Mouse (Mus musculus) lung, postnatal 36 days (tissue): ENCODE measurements around the gene Kiss1r.

Experiments
- DNase-seq: peaks from one replicate; pipeline ENCODE4 v3.0.0; 2022; ENCODE audit warnings: mixed read lengths

Gene Kiss1r

DNA sequence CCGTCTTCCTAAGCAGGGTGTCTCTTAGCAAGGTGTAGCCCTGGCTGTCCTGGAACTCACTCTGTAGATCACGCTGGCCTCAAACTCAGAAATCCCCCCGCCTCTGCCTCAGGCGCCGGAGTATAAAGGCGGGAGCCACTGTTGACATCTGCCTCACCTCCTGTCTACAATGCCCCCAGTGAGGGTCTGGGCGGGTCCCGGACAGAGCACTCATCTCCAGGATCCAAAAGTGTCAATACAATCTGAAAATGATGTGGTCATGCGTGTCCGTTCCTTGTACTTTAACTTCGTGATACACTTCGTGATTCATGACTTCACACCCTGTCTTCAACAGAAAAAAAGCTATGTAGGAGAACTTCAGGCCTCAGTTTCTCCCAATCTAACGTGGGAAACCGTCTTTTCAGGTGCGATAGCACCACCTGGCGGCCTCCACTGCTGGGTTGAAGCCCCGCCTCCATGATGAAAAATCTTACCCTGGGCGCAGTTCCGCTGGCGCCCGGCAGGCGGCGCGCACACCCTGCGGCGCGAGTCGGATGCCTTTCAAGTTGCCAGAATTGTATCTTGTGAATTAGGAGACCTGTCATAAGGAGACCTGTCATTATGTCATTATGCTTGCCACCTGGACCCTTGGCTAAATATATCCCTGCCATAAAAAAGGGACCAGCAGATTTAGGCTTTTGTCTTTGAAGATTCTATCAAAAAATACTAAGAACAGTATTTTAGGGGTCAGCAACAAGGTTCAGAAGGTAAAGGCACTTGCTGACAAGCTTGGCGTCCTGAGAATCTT is 8.4 kb downstream of the Kiss1r start:
- DNase-seq, result peak; percentile 95

DNA sequence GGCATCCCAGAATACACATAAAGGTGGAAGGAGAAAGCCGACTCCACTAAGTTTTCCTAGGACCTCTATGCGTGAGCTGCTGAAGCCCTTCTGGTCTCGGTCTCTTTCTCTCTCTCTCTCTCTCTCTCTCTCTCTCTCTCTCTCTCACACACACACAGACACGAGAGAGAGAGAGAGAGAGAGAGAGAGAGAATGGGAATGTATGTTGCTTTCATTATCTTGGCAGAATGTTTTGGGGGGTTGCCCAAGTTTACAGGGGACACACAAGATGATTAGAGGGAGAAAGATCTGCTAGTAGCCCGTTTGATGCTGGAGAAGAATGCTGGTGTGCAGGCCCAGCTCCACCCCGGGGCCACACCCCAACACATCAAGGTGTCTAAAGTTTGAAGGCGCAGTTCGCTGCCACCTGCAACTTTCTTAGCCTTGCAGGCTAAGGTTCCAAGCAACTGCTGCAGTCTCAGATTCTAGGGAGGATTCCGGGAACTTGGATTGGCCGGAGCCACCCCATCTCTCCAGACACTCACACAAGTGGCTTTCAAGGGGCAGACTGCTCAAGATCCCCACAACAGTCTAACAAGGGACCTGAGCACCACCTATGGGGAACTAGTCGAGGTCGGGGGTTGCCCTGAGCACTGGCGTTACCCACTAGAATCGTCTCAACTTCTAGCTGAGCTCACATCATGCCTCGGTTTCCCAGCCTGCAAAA is 9.2 kb downstream of the Kiss1r start:
- DNase-seq, result no peak

DNA sequence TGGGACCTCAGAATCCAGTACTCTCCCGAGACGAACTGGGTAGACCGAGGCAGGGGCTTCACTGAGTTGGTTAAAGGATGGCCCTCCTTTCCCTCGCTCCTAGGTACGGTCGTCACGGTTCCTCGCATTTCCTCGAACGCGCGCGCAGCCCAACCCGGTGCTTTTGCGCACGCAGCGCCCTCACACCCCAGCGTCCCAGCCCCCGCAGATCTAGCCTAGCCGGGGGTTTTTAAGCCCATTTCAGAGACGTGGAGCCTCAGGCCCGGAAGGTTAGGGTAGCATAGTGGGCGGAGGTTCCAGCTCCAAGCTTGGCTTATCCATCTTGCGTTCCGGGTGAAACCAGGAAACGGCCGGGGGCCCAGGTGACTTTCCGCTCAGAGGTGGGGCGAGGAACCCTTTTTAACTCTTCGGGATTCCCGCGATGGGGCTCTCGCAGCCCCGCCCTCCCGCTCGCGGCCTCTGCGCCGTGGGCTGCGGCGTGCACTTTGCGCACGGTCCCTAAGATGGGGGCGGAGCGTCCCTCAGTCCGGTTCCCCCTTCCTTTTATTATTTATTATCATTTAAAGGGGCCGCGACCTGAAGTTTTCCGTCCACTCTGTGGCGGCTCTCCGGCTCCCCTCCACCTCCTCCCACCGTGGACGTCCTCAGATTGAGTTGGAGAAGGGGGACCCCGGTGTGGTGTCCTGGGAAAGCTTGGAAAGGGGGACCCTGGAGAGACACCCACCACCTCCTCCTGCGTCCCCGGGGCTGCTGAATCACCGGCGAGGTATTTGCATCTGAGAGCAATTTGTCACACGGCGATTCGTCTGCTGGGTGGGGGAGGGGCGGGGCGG is 9.9 kb downstream of the Kiss1r start, which contains the start of gene Arid3a:
Gene Arid3a, plus strand, starts transcription at position 553 of the 833 bp plus-strand sequence.
- DNase-seq, result peak; percentile 92

- peak; percentile 58 for DNase-seq
Observed at GRCm38 (mm10) chr10:79927324-79928029, 10.7 kb downstream of the Kiss1r start.

DNA sequence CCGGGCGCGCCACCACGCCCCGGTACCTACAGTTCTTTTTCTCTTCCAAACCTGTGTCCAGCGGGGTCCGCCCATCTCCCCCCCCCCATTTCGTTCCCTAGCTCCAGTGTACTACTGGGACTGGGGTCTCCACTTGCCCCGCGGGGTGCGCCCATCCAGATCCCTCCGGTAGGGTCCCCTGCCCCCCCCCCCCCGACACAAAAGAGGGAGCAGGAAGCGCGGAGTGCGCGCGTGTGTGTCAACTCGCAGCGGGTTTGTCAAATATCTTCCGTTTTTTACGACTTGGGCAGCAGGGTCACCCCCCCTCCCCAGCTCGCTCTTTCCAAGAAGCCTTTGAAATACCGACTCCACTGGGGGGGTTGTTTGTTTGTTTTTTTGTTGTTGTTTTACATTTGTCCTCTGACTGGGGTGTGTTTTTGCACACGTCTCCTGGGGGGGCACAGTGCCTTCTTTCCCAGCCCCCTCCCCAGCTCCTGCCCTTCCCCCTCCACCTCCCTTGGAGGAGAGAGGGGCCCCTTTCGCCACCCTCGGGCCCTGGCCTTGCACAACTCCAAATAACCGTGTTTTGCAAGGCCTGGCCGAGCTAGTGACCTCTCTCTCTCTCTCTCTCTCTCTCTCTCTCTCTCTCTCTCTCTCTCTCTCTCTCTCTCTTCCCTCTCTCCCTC is 11.4 kb downstream of the Kiss1r start:
- peak; percentile 69 for DNase-seq

GRCm38 (mm10) chr10:79928907-79929701 is 12.3 kb downstream of the Kiss1r start:
- DNase-seq, result no peak

DNA sequence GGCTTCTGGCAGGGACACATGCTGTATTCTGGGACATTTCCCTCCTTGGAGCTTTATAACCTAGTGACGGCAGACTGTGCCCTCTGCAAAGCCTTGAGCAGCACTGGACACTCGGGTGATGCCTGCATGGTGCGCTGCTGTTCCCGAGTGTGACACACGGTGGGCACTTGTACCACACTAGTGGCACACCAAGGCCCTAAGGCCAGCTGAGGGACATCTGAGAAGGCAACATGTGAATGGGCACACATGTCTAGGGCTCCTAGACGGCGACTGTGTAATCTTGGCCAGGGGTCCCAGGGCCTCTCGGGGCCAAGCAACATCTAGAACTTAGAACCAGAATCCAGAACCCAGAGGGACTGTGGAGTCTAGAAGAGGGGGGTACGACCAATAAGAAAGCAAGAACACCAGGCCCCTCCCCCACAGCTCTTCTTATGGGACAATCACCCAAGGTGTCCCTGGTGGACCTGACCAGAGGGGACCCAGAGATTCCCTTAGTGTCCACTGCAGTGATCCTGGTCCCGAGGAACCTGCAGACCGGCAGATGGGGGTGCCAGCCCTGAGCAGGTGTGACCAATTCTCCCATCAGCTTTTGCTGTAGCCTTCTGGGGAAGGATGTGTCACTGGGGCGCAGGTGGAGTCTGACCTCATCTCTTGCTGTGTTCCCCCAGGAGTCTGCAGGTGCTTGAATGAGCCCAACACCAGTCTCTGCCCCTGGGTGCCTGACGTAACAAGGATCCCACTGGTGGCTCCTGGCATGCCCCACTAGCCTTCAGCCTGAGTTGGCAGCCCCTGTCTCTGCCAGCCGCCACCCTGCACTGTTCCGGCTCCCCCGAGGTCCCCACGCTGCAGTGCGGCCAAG is 13.4 kb downstream of the Kiss1r start:
- DNase-seq, result no peak

DNA sequence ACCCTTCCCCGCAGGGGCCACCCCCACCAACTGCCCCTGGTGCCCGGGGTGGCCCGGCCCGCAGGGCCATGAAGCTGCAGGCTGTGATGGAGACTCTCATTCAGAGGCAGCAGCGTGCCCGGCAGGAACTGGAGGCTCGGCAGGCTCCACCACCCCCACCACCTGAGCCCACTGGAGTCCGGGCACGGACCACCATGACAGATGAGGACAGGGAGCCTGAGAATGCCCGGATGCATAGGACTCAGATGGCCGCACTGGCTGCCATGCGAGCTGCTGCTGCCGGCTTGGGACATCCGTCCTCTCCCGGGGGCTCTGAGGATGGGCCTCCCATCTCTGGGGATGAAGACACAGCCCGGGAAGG is 14.0 kb downstream of the Kiss1r start:
- DNase-seq, result no peak

GRCm38 (mm10) chr10:79931797-79932196 is 15.0 kb downstream of the Kiss1r start:
- DNase-seq, result no peak

- DNase-seq, result peak; percentile 78
Observed at GRCm38 (mm10) chr10:79932736-79933135, 16.0 kb downstream of the Kiss1r start.

- DNase-seq, result no peak
Observed at GRCm38 (mm10) chr10:79933145-79933679, 16.4 kb downstream of the Kiss1r start.

DNA sequence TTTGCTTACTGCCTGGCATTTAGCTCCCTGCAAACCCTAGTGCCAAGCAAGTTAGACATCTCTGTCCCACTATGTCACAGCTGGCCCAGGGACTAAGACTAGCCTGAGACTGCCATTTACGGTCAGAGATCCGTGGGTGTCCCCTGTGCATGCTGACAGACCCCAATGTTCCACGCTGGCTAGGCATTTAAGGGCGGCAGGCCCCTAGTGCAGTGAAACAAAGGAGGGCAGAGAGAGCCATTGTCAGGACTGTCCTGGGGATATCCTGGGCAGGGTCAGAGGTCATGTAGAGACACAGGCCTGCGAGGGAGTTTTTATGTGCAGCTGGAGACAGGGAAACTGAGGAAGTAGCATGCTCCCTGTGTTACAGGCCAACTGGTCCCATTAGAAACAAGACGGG is 17.1 kb downstream of the Kiss1r start:
- DNase-seq, result no peak

DNA sequence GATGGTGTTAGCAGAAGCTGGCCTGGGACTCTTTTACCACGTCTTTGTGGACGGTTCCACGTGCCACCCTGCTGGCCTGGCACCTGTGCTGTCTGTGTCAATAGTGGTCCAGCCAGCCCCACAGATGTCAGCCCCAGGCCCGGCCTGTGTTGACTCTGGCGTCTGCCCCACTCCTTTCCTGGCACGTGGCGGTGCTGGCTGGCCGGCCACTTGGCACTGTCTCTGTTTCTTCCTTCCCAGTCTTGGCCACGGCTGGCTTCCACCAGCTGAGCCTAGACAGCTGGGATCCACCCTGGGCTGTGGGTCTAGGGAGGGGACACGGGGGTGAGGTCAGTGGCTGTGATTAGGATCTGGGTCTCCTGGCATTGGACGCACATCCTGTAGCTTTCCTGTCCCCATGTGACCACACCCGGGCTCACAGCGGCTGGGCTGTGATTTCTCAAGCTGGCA is 17.5 kb downstream of the Kiss1r start:
- peak; percentile 94 for DNase-seq

GRCm38 (mm10) chr10:79934794-79935569 is 18.2 kb downstream of the Kiss1r start:
- DNase-seq, result no peak

DNA sequence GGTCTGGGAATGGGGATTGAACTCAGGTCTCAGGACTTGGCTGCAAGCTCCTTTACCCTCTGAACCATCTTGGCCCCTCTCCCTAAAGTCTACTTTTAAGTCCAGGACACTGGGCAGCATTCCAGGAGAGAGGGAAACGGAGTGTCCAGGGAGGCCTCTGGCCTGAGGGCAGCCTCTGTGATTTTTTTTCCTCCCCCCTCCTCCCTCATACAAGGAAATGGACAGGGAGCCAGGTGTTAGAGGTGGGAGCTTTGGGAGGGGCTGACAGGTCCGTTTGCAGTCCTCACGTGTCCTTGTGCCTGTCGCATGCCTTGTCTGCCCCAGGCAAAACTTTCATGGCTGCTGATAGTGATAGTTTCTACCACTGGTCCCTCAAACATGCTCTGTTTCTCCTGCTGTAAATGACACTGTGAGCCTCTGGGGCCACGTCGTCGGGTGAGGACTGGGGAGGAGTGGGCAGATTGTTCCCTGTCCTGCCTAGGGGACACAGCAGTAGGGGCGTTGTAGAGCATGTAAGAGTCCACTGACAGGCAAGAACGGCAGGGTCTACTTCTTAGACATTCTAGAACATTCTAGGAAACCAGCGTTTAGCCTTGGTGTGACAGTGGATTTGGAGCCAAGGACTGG is 19.6 kb downstream of the Kiss1r start:
- no peak for DNase-seq

DNA sequence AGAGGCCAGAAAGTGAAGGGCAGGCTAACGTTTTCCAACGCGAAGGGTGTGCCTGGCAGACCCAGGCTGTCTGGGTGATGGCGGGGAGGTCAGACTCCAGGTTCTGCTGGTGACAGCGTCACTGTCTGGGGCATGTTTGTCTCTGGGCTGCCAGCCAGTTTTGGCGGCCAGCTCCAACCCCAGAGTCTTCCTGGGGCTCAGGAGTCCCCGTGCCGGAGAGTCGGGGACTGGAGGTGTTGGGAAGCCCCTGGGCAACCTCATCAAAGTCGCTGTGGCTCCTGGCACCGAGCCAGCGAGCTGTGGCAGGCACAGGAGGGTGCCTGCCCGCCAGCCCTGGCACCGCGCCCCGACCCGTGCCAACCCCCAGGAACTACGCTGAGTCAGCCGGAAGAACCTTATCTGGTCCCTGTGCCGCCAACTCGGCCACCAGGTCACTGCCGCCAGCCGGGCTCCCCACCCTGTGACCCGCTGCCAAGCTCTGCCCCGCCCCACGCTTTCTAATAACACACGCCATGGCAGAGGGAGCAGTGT is 20.2 kb downstream of the Kiss1r start:
- peak; percentile 94 for DNase-seq

DNA sequence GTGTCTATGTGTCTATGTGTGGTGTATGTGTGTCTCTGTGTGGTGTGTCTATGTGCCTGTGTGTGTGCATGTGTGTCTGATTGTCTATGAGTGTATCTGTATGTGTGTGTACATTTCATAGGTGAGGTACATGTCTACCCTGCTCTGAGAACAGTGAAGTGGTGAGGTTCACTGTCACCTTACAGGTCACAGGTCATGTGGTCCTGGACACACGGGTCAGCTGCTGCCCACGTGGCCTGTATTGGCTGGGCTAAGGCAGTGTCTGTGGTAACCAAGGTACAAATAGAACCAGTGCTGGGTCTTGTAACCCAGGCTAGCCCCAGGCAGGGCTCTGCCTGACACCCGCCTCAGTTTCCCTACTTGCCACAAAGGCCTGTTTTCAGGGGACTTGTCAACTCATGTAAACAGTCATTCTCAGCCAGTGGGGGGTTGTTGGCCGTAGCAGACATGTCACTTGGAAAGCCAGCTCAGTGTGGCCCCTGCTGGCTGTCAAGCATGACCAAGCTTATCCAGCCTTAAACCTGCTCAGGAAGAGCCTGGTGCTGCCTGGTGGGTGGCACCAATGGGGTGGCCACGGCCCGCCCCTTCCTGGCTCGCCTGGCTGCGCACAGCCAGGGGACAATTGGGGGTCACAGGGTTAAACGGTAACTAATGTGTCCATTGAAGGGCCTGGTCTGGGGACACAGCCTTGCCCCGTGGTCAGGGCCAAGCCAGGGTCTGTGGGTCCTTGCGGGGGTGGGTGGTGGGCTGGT is 21.2 kb downstream of the Kiss1r start:
- no peak for DNase-seq

GRCm38 (mm10) chr10:79940749-79941148 is 24.0 kb downstream of the Kiss1r start:
- DNase-seq, result peak; percentile 67
